Mouse (Mus musculus) MEL (cell line): ENCODE results near the gene Zfp764. TPM values are rescaled to one million over a fixed set of nuclear protein-coding genes. Genes with fewer than 3 reads are reported as not detected.
"Not testable (repeated sequence)": the region's sequence is repeated elsewhere in the genome, so short reads cannot be mapped to it uniquely, and the experiment has no call there.

Experiments used
- DNase-seq: peaks from one replicate; pipeline ENCODE4 v3.0.0; 2011; ENCODE audit warnings: low read depth, low spot score
- H3K27ac ChIP-seq: 2 replicates; pipeline ENCODE4 v1.5.1; 2012; ENCODE audit warnings: low read depth, mild to moderate bottlenecking, control low read depth, low read length, moderate library complexity; ENCODE audit not compliant: control insufficient read depth
- H3K27me3 ChIP-seq, 2 experiments: fragments of 150-350 bp in 1 of 2; sonication (generic) in 1 of 2; 2 replicates each; pipeline ENCODE4 v1.6.1; 2012; ENCODE audit warnings: low read length in 2 of 2, mild to moderate bottlenecking in 2 of 2, improper control_type of control experiment in 1 of 2, moderate library complexity in 1 of 2; ENCODE audit not compliant: insufficient read depth in 2 of 2, control insufficient read depth in 1 of 2
- H3K36me3 ChIP-seq, 2 experiments: 2 replicates each; pipeline ENCODE4 v1.6.1; 2012 to 2014; ENCODE audit warnings: low read length in 2 of 2, improper control_type of control experiment in 1 of 2, inconsistent platforms in 1 of 2, mild to moderate bottlenecking in 1 of 2; ENCODE audit not compliant: insufficient read depth in 2 of 2, control insufficient read depth in 1 of 2
- H3K4me1 ChIP-seq, 2 experiments: fragments of 150-350 bp in 1 of 2; sonication (generic) in 1 of 2; 2 replicates each; pipeline ENCODE4 v1.6.1; 2012; ENCODE audit warnings: low read length in 2 of 2, improper control_type of control experiment in 1 of 2, mild to moderate bottlenecking in 1 of 2; ENCODE audit not compliant: insufficient read depth in 2 of 2, control insufficient read depth in 1 of 2
- H3K4me3 ChIP-seq, 2 experiments: fragments of 150-350 bp in 1 of 2; sonication (generic) in 1 of 2; 2 replicates each; pipeline ENCODE4 v1.5.1; 2012; ENCODE audit warnings: low read depth in 2 of 2, low read length in 2 of 2, mild to moderate bottlenecking in 2 of 2, moderate library complexity in 2 of 2, control low read depth in 1 of 2, improper control_type of control experiment in 1 of 2; ENCODE audit not compliant: control insufficient read depth in 1 of 2, insufficient read depth in 1 of 2
- H3K79me2 ChIP-seq: 2 replicates; pipeline ENCODE4 v1.6.1; 2012; ENCODE audit warnings: mild to moderate bottlenecking, low read length, moderate library complexity; ENCODE audit not compliant: control insufficient read depth, poor library complexity, insufficient read depth
- H3K9ac ChIP-seq: 2 replicates; pipeline ENCODE4 v1.6.1; 2012; ENCODE audit warnings: low read depth, mild to moderate bottlenecking, control low read depth, low read length, moderate library complexity; ENCODE audit not compliant: control insufficient read depth, poor library complexity, severe bottlenecking
- H3K9me3 ChIP-seq: fragments of 150-350 bp; sonication (generic); replicated peaks from 2 replicates; pipeline ENCODE4 v1.6.1; 2012; ENCODE audit warnings: mild to moderate bottlenecking, low read length, improper control_type of control experiment, moderate library complexity; ENCODE audit not compliant: insufficient read depth
- CHD2 ChIP-seq: IDR thresholded peaks from 2 replicates; pipeline ENCODE4 v1.6.1; 2011; ENCODE audit warnings: low read length, improper control_type of control experiment
- CTCF ChIP-seq, 3 experiments: IDR thresholded peaks in 2 of 3; conservative IDR thresholded peaks in 1 of 3; 2 replicates each; pipeline ENCODE4 v1.5.1; 2011 to 2012; ENCODE audit warnings: low read length in 3 of 3, low read depth in 2 of 3, mild to moderate bottlenecking in 2 of 3, improper control_type of control experiment in 1 of 3, inconsistent platforms in 1 of 3, mixed read lengths in 1 of 3, moderate library complexity in 1 of 3; ENCODE audit not compliant: control insufficient read depth in 1 of 3, insufficient read depth in 1 of 3, poor library complexity in 1 of 3, severe bottlenecking in 1 of 3
- ELF1 ChIP-seq: IDR thresholded peaks from 2 replicates; pipeline ENCODE4 v1.6.1; 2014; ENCODE audit warnings: low read depth, mild to moderate bottlenecking, inconsistent platforms, low read length, improper control_type of control experiment, moderate library complexity
- EP300 ChIP-seq, 2 experiments: IDR thresholded peaks; 2 replicates each; pipeline ENCODE4 v1.6.1; 2011; ENCODE audit warnings: improper control_type of control experiment in 2 of 2, low read length in 2 of 2, low read depth in 1 of 2, mild to moderate bottlenecking in 1 of 2
- KAT2A ChIP-seq: conservative IDR thresholded peaks from 2 replicates; pipeline ENCODE4 v1.6.1; 2012; ENCODE audit warnings: low read depth, low read length, improper control_type of control experiment, inconsistent platforms
- MAFK ChIP-seq: IDR thresholded peaks from 2 replicates; pipeline ENCODE4 v1.6.1; 2011; ENCODE audit warnings: low read depth, mild to moderate bottlenecking, low read length, improper control_type of control experiment, borderline replicate concordance
- MAX ChIP-seq: IDR thresholded peaks from 2 replicates; pipeline ENCODE4 v1.6.1; 2011; ENCODE audit warnings: low read length, improper control_type of control experiment
- MAZ ChIP-seq: IDR thresholded peaks from 2 replicates; pipeline ENCODE4 v1.6.1; 2012; ENCODE audit warnings: low read depth, mild to moderate bottlenecking, inconsistent platforms, low read length, improper control_type of control experiment
- MYC ChIP-seq: IDR thresholded peaks from 2 replicates; pipeline ENCODE4 v1.6.1; 2011; ENCODE audit warnings: low read depth, mild to moderate bottlenecking, low read length, improper control_type of control experiment, moderate library complexity
- NELFE ChIP-seq: IDR thresholded peaks from 2 replicates; pipeline ENCODE4 v1.6.1; 2011; ENCODE audit warnings: low read depth, low read length, improper control_type of control experiment
- POLR2AphosphoS5 ChIP-seq: IDR thresholded peaks from 2 replicates; pipeline ENCODE4 v1.6.1; 2012; ENCODE audit warnings: low read depth, borderline replicate concordance, mild to moderate bottlenecking, inconsistent platforms, low read length, moderate library complexity, mixed read lengths
- RAD21 ChIP-seq: IDR thresholded peaks from 2 replicates; pipeline ENCODE4 v1.6.1; 2011; ENCODE audit warnings: mild to moderate bottlenecking, low read depth, low read length, improper control_type of control experiment
- SIN3A ChIP-seq: IDR thresholded peaks from 2 replicates; pipeline ENCODE4 v1.6.1; 2012; ENCODE audit warnings: low read length, improper control_type of control experiment, inconsistent platforms
- UBTF ChIP-seq: IDR thresholded peaks from 2 replicates; pipeline ENCODE4 v1.6.1; 2012; ENCODE audit warnings: low read depth, mild to moderate bottlenecking, inconsistent platforms, low read length, improper control_type of control experiment, moderate library complexity, borderline replicate concordance; ENCODE audit not compliant: insufficient read depth
- USF1 ChIP-seq: IDR thresholded peaks from 2 replicates; pipeline ENCODE4 v1.6.1; 2014; ENCODE audit warnings: low read depth, mild to moderate bottlenecking, inconsistent platforms, low read length, improper control_type of control experiment, moderate library complexity
- ZKSCAN1 ChIP-seq: IDR thresholded peaks from 2 replicates; pipeline ENCODE4 v1.6.1; 2012; ENCODE audit warnings: low read depth, mild to moderate bottlenecking, inconsistent platforms, low read length, improper control_type of control experiment, moderate library complexity
- ZNF384 ChIP-seq: IDR thresholded peaks from 2 replicates; pipeline ENCODE4 v1.6.1; 2012; ENCODE audit warnings: low read depth, mild to moderate bottlenecking, inconsistent platforms, low read length, improper control_type of control experiment
- polyA plus RNA-seq, 2 experiments: library from polyadenylated mRNA; stranded (reverse) in 1 of 2; unstranded in 1 of 2; fragments of >175 nt in 1 of 2; fragments of >200 nt in 1 of 2; gene quantifications; 2 replicates each; pipeline versions ENCODE4 v1.2.1 to v1.2.4; 2012; ENCODE audit warnings: low replicate concordance in 2 of 2, low read depth in 1 of 2; ENCODE audit not compliant: insufficient read length in 2 of 2, insufficient read depth in 1 of 2, missing spikeins in 1 of 2
- total RNA-seq: library from RNA; depleted of rRNA; stranded (reverse); fragments of 300-350 nt; gene quantifications from 2 replicates; pipeline ENCODE4 v1.2.3, GENCODE M21; 2012

The Zfp764 gene
- total and polyA plus RNA-seq, 3 experiments: 3.1 to 4.1 TPM; not detected in 1

GRCm38 (mm10) chr7:127391538-127391937 lies 15.1 kb downstream of the Zfp764 start:
- Histone ChIP-seq H3K4me3 (no peak overlapping the region), H3K9ac (no peak overlapping the region), H3K79me2 (peaks cover 3% of the 10 kb centered on the region; the same call in 1 of the 2 replicates), H3K27ac (no peak overlapping the region), H3K27me3 (no peaks in the 10 kb centered on the region), H3K36me3 (peaks cover 0 to 8% of the 10 kb centered on the region in 2 experiments; a peak in 2 of 4 replicates), H3K9me3 (no peaks in the 10 kb centered on the region), H3K4me1 (peaks cover 5 to 18% of the 10 kb centered on the region in 2 experiments; a peak in 3 of 4 replicates)
- no peak for TF ChIP-seq RAD21
- TF ChIP-seq ELF1: no peak
- no peak for TF ChIP-seq MAZ
- no peak for TF ChIP-seq ZKSCAN1
- no peak for TF ChIP-seq POLR2AphosphoS5
- TF ChIP-seq EP300 (IDR thresholded peaks at IDR 0.05; ENCODE audit: low read depth in 1 of 2, low read length in 2 of 2): no peak
- TF ChIP-seq CHD2: no peak
- no peak for TF ChIP-seq MYC
- DNase-seq: no peak

GRCm38 (mm10) chr7:127390306-127390705 lies 16.3 kb downstream of the Zfp764 start:
- H3K4me1 ChIP-seq: peaks cover 5 to 18% of the 10 kb centered on the region in 2 experiments; a peak in 3 of 4 replicates
- H3K4me3 ChIP-seq: no peak overlapping the region
- TF ChIP-seq ZNF384: no peak
- no peak for TF ChIP-seq NELFE
- TF ChIP-seq MAZ: no peak
- no peak for TF ChIP-seq UBTF
- no peak for TF ChIP-seq POLR2AphosphoS5
- no peak for TF ChIP-seq MAFK
- TF ChIP-seq SIN3A: no peak
- no peak for TF ChIP-seq CHD2
- no peak for TF ChIP-seq CTCF (IDR thresholded peaks at IDR 0.05 in 2 of 3, conservative IDR thresholded peaks at IDR 0.05 in 1 of 3; ENCODE audit: control insufficient read depth in 1 of 3, insufficient read depth in 1 of 3, low read depth in 2 of 3, low read length in 3 of 3, poor library complexity in 1 of 3, severe bottlenecking in 1 of 3)
- no peak for TF ChIP-seq KAT2A
- TF ChIP-seq MAX: no peak
- no peak for TF ChIP-seq USF1
- no peaks in the 10 kb centered on the region for H3K9me3 ChIP-seq
- peaks cover 0 to 8% of the 10 kb centered on the region in 2 experiments; a peak in 2 of 4 replicates for H3K36me3 ChIP-seq
- H3K9ac ChIP-seq: no peak overlapping the region
- H3K27me3 ChIP-seq: no peaks in the 10 kb centered on the region
- peaks cover 6% of the 10 kb centered on the region; the same call in 1 of the 2 replicates for H3K79me2 ChIP-seq
- DNase-seq: no peak
- H3K27ac ChIP-seq: no peak overlapping the region

DNA sequence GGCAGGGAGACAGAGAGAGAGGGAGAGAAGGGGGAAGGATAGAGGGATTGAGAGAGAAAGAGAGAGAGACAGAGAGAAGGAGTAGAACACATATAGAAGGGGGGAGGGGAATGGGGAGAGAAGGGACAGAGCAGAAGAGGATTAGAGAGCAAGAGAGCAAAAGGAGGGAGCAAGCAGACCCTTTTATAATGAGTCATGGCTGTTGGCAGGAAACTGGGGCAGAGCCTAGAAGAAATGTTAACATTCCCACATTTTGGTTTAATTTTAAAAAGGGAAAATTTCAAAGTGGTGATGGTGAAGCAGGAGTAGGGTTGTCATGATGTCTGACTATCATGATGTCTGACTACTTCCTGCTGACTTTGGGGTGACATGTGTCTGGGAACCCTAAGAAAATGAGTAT lies 18.4 kb downstream of the Zfp764 start:
- not testable (repeated sequence) for H3K4me3 ChIP-seq, H3K36me3 ChIP-seq, H3K9me3 ChIP-seq, DNase-seq, H3K9ac ChIP-seq, H3K27me3 ChIP-seq, H3K79me2 ChIP-seq, H3K27ac ChIP-seq, H3K4me1 ChIP-seq
